Mouse (Mus musculus) right cerebral cortex, postnatal 10 days (tissue): ENCODE data around the gene Ficd.
"Not testable (repeated sequence)": the region's sequence is repeated elsewhere in the genome, so short reads cannot be mapped to it uniquely, and the experiment has no call there.

Experiments used
- DNase-seq, 2 experiments: peaks; one replicate each; pipeline ENCODE4 v3.0.0; 2021; ENCODE audit warnings: low spot score in 2 of 2

The Ficd gene

GRCm38 (mm10) chr5:113773664-113774063, 38.1 kb downstream of the Ficd start:
- peak; percentile 82 to 87 for DNase-seq

GRCm38 (mm10) chr5:113775585-113775984, 40.0 kb downstream of the Ficd start:
- DNase-seq, result no peak

GRCm38 (mm10) chr5:113776128-113776895, 40.7 kb downstream of the Ficd start:
- DNase-seq, result no peak

GRCm38 (mm10) chr5:113776896-113777226, 41.3 kb downstream of the Ficd start:
- peak; percentile 47 to 50 for DNase-seq

- not testable (repeated sequence) for DNase-seq
These were observed 42.1 kb downstream of the Ficd start for GRCm38 (mm10) chr5:113777728-113778127.

GRCm38 (mm10) chr5:113779569-113779968, 44.0 kb downstream of the Ficd start:
- DNase-seq, result no peak

- DNase-seq, result no peak
These were observed 44.6 kb downstream of the Ficd start for GRCm38 (mm10) chr5:113780082-113780752.

- no peak for DNase-seq
These were observed 45.2 kb downstream of the Ficd start for GRCm38 (mm10) chr5:113780763-113781162.

- no peak for DNase-seq
These were observed 45.7 kb downstream of the Ficd start for GRCm38 (mm10) chr5:113781254-113781653.

- no peak for DNase-seq
These were observed 46.3 kb downstream of the Ficd start for GRCm38 (mm10) chr5:113781875-113782274.

GRCm38 (mm10) chr5:113782624-113783023, 47.0 kb downstream of the Ficd start:
- no peak for DNase-seq

GRCm38 (mm10) chr5:113783581-113784001, 48.0 kb downstream of the Ficd start:
- DNase-seq, result peak; percentile 76 to 77

- not testable (repeated sequence) for DNase-seq
These were observed 48.5 kb downstream of the Ficd start for GRCm38 (mm10) chr5:113784104-113784503.

- peak in 1 of 2 experiments; percentile 59 for DNase-seq
These were observed 51.4 kb downstream of the Ficd start for GRCm38 (mm10) chr5:113786985-113787384.

- DNase-seq, result no peak
These were observed 53.0 kb downstream of the Ficd start for GRCm38 (mm10) chr5:113788645-113789044.

GRCm38 (mm10) chr5:113789075-113789788, 53.6 kb downstream of the Ficd start:
- no peak for DNase-seq
